Mouse (Mus musculus) heart, adult 18-20 months (tissue): Measurements from ENCODE around the gene Kcnk18. TPM values are rescaled to one million over a fixed set of nuclear protein-coding genes. Genes with fewer than 3 reads are reported as not detected.
A peak's percentile ranks its signal among the peaks of the same experiment; 100 is the strongest.

Experiments
- DNase-seq, 2 experiments: peaks; one replicate each; pipeline ENCODE4 v3.0.0; 2021 to 2022; ENCODE audit warnings: mixed read lengths in 1 of 2
- long read RNA-seq, 2 experiments: library from polyadenylated mRNA; stranded (forward); transcript quantifications; one replicate each; pipeline ENCODE4 v2.0.0; 2021
- total RNA-seq, 2 experiments: library from RNA; stranded (reverse); gene quantifications; 2 replicates each; pipeline ENCODE4 v1.2.3; 2021

The Kcnk18 gene
- total RNA-seq = not detected
- long read RNA-seq, experiment 1 = 0 reads
- long read RNA-seq, experiment 2 = 0 reads

DNA sequence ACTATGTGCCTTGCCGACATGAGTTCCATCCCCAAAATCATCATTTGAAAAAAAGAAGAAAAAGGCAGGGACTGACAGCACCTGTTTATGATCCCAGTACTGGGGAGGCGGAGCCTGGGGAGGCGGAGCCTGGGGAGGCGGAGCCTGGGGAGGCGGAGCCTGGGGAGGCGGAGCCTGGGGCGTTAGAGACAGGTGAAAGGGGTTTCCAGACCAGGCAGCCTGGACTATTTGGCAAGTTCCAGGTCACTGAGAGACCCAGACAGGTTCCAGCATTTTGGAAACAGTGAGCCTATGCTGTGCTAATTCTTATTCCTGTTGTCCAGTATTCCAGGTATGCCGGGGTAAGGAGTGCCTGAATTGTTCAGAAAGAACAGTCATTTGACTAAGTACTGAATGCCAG lies at the start of gene Kcnk18:
TSS of gene Kcnk18 (plus strand) at position 224 of the 400 bp plus-strand sequence.
- no peak for DNase-seq

DNA sequence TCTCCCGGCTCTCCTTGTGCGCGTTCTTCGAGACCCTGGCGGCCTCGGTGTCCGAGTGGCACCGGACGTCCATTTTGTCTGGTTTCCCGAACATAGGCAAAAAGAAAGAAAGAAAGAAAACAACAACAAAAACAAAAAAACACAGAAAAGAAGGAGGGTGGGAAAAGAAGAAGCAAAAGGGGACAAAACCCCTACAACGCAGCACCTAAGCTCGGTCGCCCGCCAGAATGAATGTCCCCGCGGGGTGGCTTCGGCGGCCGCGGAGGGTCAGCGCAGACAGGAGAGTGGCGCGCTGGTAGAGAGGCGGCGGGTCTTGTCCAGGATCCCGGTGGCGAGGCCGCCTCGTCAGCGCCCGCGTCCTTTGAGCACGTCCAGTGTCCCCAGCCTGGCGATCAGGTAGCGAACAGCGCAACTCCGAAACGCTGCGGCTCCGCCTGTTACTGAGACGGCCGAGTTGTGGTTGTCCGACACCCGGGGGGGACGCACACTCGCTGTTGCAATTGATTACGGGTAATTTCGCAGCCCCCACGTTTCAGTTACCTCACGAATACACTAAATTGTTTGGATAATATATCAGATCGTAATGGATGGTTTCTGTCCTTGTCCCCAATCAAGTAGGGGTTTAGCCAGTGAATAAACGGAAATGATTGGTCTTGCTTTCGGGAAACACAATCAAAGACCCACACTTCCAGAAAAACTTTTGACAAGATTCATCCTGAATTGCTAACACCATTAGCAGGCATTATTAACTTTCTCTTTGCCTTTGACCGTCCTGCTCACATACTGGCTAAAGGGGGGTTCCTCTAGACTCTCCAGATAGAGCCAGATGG lies 48.9 kb upstream of the Kcnk18 start, which contains the start of gene Vax1:
TSS of gene Vax1 (minus strand) at position 121 of the 830 bp plus-strand sequence.
- peak in 1 of 2 experiments; percentile 25 for DNase-seq

GRCm38 (mm10) chr19:59170766-59171095 lies 48.3 kb upstream of the Kcnk18 start:
- no peak for DNase-seq

DNA sequence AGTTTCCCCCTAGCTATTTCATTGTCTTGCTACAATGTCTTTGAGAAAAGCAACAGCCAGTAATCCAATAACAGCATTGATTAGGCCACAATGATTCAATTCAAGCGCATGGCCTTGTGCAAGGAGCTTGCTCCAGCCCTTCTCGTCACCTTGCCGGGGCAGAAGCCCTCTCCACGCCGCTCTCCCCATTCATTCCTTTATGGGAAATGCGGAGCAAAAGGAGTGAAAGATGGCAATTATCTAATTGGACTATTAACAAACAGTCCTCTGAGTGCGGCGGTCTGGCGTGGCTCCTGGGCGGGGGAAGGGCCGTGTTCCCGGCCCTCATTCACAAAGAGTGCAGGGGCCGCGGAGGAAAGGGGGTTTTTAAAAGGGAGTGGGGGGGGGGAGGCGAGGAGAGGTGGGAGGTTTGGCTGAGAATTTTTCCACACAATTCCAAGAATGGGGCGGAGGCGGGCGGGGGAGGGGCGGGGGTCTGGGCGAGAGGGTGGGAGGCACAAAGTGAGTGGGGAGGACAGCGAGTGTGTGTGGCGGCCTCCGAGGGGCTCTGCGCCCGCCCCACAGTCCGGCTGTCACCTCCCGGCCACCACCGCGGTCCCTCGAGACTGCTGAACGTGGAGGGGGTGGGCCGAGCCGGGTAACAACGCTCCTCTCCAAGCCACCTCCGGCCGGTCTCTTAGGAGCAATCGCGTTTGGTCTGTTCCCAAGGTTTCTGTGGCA lies 47.7 kb upstream of the Kcnk18 start:
- no peak for DNase-seq

DNA sequence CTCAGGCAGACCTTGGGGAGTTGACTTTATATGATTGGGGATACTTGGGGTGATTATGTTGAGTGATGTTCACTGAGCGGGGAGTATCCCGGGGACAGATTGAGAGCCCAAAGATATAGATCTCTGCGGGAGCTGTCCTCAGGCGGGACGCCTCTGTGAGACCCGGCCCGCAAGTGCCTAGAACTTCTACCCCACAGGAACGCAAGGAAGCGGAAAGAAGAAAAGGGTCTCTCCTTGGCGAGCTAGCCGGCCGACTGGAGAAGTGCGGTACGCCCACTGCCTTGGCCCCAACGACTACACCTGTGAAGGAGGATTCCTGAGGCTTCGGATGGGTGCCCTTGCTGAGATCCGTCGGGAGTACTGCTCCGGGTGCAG lies 47.2 kb upstream of the Kcnk18 start:
- no peak for DNase-seq

DNA sequence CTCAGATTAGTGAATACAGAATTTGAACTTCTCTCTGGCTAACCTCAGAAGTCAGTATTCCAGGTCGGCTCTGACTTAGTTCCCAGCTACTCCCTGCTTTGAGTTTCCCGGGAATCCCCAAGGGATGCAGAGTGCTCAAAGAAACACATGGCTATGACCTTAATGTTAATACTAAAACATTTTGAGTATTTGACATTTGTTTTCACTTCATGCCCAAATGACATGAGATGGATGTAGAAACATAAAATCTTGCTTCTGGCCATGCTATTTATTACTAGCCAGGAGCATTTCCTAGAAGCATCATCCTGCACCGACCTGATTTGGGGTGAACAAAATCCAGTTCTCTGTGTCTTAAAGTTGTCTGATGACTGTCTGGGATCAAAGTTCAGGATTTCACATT lies 46.2 kb upstream of the Kcnk18 start:
- no peak for DNase-seq

DNA sequence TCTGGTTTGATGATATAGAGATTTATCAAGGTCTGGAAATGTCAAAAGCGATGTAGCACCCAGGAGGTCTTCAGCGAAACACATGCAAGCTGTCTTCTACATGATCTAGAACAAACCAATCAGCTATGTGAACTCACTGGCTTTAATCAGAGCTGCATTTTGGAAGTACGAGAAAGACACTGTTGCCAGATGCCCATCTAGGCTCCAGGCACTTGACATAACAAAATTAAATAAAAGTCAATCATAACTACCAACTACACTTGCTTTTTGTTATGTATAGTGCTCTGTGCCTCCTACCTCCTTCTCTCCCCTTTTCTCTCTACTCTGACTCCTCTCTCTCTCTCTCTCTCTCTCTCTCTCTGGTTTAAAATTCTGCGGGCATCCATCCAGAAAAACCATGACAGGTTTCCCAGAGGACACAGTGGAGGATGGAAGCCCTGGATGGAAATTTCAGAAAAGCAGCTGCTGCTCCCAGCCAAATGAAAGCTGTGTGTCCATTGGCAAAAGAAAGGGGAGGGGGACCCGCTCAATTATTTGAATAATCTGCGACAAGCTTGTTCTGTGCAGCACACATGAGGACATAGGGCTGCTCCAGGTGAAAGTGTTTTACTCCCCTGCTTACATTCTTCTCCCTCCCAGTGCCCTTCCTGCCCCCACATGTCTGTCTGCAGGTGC lies 45.5 kb upstream of the Kcnk18 start:
- no peak for DNase-seq

DNA sequence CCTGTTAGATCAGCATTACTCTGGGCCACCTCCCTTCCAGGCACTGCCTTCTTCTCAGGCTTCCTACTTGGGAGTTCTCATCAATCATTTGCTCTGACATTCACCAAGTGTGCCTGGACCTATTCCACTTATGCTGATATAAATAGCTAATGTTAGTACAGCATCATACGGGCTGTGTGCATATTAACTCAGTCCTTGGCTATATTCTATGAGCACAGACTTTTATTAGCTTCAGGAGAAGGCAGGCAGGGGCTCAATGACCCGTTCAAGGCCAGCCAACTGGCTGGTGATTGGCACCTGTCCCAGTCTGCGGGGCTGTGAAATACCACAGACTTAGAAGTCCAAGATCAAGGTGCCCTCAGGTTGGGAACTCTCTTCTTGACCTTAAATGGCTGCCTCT lies 35.0 kb upstream of the Kcnk18 start:
- DNase-seq = peak in 1 of 2 experiments; percentile 14

- DNase-seq = no peak
These were observed 30.0 kb upstream of the Kcnk18 start for GRCm38 (mm10) chr19:59188981-59189380.

DNA sequence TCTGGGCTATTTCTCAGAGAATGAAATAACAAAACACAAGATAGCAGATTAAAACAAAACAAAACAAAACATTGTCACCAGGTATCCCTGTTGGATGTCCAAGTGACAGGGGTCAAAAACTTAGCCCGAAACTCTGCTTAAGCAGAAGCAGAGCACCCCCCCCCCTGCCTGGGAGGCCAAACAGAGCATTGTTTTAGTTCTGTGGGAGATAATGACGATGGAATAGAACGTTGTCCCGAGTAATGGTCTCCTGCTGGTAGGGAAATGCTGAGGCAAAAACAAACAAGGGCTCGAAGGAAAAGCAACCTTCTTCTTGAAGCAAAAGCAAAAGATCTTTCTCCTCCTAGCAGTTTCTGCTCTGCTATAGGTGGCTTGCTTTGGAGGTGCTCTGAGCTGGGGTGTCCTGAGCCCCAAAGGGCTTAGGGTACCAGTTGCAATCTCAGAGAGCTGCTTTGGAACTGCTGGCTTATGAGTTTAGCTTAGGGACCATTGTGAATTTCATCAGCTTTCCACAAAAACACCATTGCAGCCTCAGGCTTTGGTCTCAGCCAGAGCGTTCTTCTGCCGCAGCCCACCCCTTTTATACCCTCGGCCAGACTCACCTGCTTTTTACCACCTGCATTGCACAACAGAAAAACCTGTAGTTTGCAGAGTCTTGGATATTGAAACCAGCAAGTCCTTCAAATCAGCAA lies 28.4 kb upstream of the Kcnk18 start:
- DNase-seq = no peak

GRCm38 (mm10) chr19:59191123-59191505 lies 27.9 kb upstream of the Kcnk18 start:
- no peak for DNase-seq

DNA sequence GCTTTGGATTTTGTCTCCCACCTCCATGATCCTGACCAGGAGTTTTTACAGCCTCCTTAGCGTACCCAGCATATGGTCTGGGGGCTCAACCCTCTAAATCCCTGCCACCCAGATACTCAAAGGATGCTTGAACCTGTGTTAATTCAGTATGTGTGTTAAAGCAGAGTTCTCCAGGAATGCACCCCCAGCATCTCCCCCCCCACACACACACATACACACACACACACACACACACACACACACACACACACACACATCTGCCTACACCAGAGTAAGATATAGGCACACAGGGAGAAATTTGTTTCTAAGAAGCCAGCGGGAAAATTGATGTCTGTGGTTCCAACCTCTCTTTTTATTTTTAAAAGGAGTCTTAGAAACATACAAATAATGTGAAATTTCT lies 26.5 kb upstream of the Kcnk18 start:
- DNase-seq = no peak

DNA sequence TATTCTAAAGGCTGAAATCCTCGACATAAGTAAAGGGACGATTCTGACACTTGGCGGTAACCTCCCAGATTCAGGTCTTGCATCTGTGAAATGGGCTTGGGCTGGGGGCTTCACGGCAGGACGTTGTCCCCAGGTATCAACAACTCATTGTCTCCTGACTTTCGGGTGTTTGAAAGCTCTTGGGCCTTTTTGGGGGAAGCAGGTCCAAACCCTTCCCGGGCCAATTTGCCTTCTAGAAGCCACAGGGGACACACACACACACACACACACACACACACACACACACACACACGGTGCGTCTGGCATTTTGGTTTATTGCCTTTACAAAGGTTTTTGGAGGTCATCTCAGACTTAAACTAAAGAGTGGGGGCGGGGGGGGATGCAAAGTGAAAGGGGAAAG lies 25.6 kb upstream of the Kcnk18 start:
- no peak for DNase-seq

- peak in 1 of 2 experiments; percentile 20 for DNase-seq
These were observed 24.8 kb upstream of the Kcnk18 start for GRCm38 (mm10) chr19:59193986-59194820.

GRCm38 (mm10) chr19:59195181-59195770 lies 23.7 kb upstream of the Kcnk18 start:
- DNase-seq = no peak

- peak; percentile 14 to 53 for DNase-seq
These were observed 22.8 kb upstream of the Kcnk18 start for GRCm38 (mm10) chr19:59196111-59196666.

DNA sequence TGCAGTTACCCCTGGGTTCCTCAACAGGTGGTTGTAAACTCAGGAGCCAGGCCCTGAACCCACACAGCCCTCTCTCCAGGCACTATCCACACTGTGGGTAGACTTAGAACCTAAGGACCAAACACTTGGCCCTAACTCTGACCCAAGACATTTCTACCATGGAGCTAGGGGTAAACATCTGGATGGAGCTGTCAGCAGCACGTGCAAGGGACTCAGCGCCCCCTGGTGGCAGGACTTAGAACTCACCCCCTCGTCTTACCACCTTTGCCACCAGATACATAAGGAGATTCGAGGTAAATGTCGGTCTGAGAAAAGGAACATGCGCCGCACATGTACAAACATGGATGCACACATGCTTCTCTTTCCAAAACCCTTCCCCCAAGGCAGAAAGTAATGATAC lies 20.9 kb upstream of the Kcnk18 start:
- DNase-seq = peak; percentile 28 to 67

- peak; percentile 19 to 81 for DNase-seq
These were observed 10.5 kb upstream of the Kcnk18 start for GRCm38 (mm10) chr19:59208475-59208874.

DNA sequence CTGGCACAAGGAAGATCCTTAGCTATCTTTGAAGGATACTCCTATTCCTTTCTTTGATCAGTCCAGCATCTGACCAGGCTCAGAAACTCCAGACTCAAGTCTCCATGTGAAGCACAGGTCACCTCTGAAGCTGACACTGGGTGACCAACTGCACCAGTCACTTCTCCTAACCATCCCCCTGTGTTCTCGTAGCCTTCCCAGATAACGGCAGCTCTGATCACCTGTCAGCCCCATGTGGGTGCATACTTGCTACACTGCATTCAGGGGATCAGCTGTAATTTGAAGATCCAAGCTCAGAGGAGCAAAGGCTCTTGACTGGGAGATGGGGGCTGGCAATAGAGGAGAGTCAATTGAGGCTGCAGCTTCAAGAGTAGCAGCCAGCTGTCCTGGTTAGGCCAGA lies 10.0 kb upstream of the Kcnk18 start:
- DNase-seq = no peak

DNA sequence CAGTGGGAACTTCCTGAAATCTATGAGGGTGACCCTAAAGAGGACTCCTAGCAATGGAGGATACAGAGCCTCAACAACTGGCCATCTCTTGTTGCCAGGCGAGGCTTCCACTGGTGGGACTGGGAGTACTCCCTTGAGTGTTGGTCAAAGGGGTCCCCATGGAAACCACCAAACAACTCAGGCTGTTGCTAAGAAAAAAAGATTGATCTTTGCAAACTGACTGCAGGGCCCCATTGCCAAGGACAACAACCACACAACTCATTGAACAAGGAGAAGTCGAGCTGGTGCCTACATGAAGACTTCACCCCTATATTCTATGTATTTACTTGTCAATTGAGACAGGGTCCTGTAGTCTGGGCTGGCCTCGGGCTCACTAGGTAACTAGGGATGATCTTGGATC lies 2.1 kb upstream of the Kcnk18 start:
- DNase-seq = no peak

- no peak for DNase-seq
These were observed 2.1 kb downstream of the Kcnk18 start for GRCm38 (mm10) chr19:59221131-59221530.
